Mouse (Mus musculus) erythroblast, embryonic 14.5 days (primary cell): ENCODE measurements around the gene Atpif1.

Experiments
- GATA1 ChIP-seq: IDR thresholded peaks from 2 replicates; pipeline ENCODE4 v1.6.1; 2012; ENCODE audit warnings: low read length, inconsistent platforms, mixed read lengths
- TAL1 ChIP-seq: IDR thresholded peaks from 3 replicates; pipeline ENCODE4 v1.6.1; 2012; ENCODE audit warnings: low read length, inconsistent platforms, mixed read lengths

DNA sequence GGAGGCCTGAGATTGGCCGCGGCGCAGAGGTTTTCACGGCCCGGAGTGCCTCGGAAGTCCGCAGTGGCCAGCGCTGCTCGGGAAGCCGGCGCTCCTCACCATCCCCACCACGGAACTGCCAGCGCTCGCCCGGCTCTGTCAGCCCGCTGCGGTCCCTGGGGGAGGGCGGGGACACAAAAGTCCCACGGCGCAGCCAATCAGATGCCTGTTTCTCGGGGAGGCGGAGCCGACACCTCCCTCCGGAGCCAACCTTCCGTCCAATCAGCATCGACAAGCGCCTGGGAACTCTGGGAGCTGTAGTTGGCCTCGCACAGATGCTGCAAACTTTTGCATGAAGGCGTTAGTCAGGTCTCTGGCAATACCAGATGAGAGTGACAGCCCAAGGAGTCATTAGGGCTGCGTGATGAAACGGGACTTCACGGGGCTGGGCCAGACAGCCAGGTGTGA, 23.1 kb downstream of the Atpif1 start, which contains the start of gene Sesn2:
- TF ChIP-seq TAL1: no peak
- TF ChIP-seq GATA1: no peak
